Mouse (Mus musculus) splenic B cell, adult 2 months (primary cell): ENCODE results near the gene Cnpy3.

Experiments used
- DNase-seq: peaks from one replicate; pipeline ENCODE4 v3.0.0-alpha.2; 2011; ENCODE audit warnings: low read depth, low spot score
- H3K27me3 ChIP-seq: 2 replicates; pipeline ENCODE4 v1.6.1; 2012; ENCODE audit warnings: mild to moderate bottlenecking, low read length, moderate library complexity, mixed read lengths; ENCODE audit not compliant: control insufficient read depth, poor library complexity, insufficient read depth, severe bottlenecking
- H3K36me3 ChIP-seq: 2 replicates; pipeline ENCODE4 v1.6.1; 2012; ENCODE audit warnings: mild to moderate bottlenecking, low read length, moderate library complexity, mixed read lengths; ENCODE audit not compliant: control insufficient read depth, poor library complexity, insufficient read depth, severe bottlenecking

Gene Cnpy3

GRCm38 (mm10) chr17:46698515-46698914 is 53.5 kb downstream of the Cnpy3 start:
- no peaks in the 10 kb centered on the region for H3K36me3 ChIP-seq
- H3K27me3 ChIP-seq, result no peaks in the 10 kb centered on the region

DNA sequence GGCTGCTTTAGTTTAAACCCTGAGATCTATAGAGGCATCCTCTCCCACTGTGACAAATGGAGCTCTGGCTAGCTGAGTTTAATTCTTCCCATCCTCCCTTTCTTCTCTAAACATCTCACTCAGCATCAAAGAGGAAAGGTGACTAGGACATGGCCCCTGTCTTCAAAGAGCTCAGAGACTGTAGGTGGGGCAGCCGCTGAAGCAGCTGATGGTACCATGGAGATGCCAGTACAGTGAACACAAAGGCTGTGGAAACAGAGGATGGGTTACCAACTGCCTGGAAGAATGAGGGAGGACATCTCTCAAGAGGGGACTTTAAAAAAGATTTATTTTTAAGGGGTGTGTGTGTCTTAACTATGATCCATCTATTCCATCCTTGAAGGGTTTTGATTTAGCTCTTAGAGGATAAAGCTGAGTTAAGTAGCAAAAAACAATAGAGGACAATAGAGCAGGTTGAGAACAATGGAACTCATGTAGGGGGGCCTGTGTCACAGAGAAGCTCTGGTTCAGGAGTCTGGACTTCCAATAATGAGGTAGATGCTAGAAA is 57.4 kb downstream of the Cnpy3 start:
- no peak for DNase-seq
- Histone ChIP-seq H3K27me3 (no peaks in the 10 kb centered on the region), H3K36me3 (no peaks in the 10 kb centered on the region; the same call in 1 of the 2 replicates)

More at GRCm38 (mm10) chr17:46698515-46698914, 53.5 kb downstream of the Cnpy3 start:
- no peak for DNase-seq

GRCm38 (mm10) chr17:46691390-46691789 is 60.6 kb downstream of the Cnpy3 start:
- Histone ChIP-seq H3K36me3 (peaks cover 1% of the 10 kb centered on the region), H3K27me3 (no peaks in the 10 kb centered on the region)
- no peak for DNase-seq

DNA sequence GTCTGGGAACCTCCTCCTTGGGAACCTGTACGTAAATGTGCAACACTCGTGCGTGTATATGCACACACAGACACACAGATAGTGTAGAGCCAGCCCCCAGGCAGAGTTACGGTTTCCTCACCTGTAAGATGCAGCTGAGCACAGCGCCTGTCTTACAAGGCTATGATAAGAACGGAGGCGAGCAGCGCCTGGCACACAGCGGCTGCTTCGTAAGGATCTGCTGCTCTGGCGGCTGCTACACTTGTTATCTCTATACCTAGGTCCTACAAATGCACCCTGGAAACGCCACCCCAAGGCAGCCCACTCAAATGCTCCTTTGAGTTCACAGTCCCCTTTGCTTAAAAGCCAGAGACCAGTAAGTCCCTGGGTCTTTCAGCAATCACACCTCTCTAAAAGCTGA is 61.3 kb downstream of the Cnpy3 start:
- Histone ChIP-seq H3K27me3 (no peaks in the 10 kb centered on the region), H3K36me3 (peaks cover 4% of the 10 kb centered on the region)
- no peak for DNase-seq

DNA sequence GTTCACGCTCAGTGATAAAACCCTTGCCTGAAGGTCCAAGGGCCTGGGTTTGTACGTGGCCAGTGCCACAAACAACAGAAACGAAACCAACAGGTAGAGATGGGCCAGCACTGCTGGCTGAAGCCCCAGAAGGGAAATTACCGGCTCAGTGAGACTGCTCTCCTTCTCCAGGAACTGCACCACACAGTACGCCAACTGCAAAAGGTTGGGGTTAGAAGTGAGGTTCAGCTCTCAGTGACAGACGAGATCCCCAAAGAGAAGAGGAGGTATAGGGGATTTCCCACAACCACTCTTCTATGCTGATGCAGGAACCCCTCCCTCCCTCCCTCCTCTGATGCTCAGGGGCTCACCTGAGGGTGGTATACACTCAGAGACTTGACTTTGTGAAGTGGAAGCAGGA is 66.1 kb downstream of the Cnpy3 start:
- Histone ChIP-seq H3K27me3 (no peaks in the 10 kb centered on the region), H3K36me3 (peaks cover 4% of the 10 kb centered on the region)
- no peak for DNase-seq
